Mouse (Mus musculus): ENCODE data around the gene Rbm17.

Rbm17 gene

GRCm38 (mm10) chr2:11587996-11588395 lies 16.0 kb downstream of the Rbm17 start:
- no peak for DNase-seq

- DNase-seq: no peak
Observed at GRCm38 (mm10) chr2:11579399-11579798, 24.6 kb downstream of the Rbm17 start.

DNA sequence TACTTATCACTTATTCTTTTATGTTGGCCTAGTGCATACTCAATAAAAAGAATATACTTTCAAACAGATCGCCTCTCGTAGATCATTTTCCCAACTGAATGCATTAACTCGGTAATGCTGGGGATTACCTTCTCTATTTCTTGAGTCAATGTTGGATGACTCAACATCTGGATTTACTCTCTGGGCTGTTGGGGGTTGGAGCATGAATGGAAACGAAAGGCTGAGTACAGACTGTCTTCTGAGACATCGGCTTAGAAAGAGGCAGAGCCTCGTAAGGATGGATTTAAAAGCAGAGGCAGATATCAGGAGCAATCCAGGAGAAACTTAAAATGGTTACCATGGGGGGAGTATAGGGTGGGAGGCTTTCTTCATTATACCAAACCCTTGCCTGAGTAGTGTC lies 25.8 kb downstream of the Rbm17 start:
- no peak for DNase-seq

DNA sequence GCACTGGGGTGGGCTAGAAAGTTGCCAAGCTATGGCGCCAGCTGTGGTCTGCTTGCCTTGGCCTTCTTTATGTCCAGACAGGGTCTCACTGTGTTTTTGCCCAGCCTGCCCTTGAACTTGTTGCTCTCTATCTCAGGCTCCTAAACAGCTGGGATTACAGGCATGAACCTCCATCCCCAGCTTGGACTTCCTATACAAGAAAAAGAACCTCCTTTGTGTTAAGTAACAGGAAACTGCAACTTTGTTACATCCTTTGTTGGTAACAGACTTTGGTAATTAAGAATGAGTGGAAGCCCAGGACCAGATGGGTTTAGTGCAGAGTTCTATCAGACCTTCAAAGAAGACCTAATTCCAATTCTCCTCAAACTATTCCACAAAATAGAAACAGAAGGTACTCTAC lies 30.3 kb downstream of the Rbm17 start:
- DNase-seq: no peak

DNA sequence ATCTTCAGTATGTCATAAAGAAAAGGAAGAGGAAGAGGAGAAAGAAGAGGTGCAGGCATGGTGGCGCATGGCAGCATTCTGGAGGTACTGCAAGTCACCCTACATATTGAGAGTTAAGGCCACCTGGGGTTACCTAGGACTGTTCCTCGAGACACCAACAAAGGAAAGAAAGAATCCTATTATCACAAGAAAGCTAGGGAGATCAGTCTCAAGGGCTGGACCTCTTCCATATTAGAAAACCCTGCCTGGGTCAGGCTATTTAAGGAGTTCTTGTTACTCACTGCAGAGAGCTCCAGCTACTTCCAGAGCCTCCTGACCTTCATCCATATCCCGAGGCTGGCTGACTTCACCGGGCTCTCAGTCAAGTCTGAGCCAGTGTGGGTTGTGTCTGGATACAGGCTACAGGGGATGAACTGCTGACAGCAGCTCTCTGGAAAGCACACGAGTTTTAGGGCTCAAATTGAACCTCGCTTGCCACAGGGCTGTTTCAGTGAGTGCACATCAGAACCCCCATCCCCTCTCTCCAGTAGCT lies 32.9 kb downstream of the Rbm17 start:
- no peak for DNase-seq

GRCm38 (mm10) chr2:11568471-11568870 lies 35.5 kb downstream of the Rbm17 start:
- DNase-seq: no peak

GRCm38 (mm10) chr2:11567781-11568362 lies 36.1 kb downstream of the Rbm17 start:
- DNase-seq: peak; percentile 53 to 57

DNA sequence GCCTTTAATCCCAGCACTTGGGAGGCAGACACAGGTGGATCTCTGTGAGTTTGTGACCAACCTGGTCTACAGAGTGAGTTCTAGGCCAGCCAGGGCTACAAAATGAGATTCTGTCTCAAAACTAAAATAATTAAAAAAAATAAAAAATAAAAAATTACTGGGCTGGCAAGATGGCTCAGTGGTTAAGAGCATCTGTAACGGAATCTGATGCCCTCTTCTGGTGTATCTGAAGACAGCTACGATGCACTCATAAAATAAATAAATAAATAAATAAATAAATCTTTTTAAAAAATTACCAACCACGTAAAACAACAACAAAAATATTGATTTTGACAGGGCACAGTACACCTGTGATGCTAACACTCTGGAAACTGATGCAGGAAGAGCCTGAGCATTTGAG lies 37.1 kb downstream of the Rbm17 start:
- DNase-seq: no peak

GRCm38 (mm10) chr2:11566241-11566640 lies 37.7 kb downstream of the Rbm17 start:
- DNase-seq: no peak

DNA sequence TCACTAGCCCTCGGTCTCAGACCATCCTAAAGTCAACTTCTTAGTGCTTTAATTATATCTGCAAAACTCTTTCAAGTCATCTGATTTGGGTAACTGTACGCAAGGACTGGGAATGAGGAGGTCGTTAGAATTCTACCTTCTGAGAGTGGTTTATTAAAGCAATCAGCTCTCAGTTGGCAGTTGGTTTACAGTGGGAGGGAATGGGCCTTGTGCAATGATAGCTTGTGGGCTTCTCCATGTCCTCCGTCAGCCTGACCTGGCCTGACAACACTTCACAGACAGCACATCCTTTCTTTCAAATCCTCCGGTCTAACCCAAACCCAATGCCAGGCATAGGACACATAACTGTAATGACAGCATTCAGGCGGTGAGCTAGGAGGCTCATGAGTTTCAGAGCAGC lies 39.2 kb downstream of the Rbm17 start:
- no peak for DNase-seq

DNA sequence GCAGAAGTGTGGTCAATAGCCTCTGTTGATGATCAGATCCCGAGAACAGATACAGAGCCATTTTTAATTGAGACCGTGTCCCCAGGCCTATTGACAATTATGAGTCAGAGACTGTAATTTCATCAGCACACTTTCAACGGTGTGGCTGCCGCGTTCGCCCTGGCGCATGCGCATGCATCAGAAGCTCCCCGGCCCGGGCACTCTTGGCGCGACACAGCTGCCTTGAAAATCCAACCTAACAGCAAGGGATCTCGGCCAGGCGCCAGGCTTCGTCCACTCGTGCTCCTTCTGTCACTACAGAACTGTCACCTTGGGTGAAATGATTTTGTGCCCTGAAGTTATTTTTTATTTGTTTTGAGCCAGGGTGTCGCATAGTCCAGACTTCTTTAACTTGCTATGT lies 40.7 kb downstream of the Rbm17 start:
- DNase-seq: peak; percentile 16 to 17

GRCm38 (mm10) chr2:11558654-11559053 lies 45.3 kb downstream of the Rbm17 start:
- no peak for DNase-seq

DNA sequence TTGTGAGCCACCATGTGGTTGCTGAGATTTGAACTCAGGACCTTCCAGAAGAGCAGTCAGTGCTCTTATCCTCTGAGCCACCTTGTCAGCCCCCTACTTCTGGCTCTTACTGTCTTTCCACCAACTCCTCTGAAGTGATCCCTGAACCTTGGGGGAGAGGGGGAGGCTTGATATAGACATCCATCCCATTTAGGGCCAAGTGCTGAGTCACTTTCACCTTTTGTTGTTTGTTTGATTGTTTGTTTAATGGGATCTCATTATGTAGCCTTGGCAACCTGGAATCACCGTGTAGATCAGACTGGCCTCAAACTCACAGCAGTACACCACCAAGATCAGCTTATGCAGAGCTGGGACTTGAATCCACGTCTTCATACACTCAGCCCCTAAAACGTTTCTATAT lies 46.7 kb downstream of the Rbm17 start:
- no peak for DNase-seq

DNA sequence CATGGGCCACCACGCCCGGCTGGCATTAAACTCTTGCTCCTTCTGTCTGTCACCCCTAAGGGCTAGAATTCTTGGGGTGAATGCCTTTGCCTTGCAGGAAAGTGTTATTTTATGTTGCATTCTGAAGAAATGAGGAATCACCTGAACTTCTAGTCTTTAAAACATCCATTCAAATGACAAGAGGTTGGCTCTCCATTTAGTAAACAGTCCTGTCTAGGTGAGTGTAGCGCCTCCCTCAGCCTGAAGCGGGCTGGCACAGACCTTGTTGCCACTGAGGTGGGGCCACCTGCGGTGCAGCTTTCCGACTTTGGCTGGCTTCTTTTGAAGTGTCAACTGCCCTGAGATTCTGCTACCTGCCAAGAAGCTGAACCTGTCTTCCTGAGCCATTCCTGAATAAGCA lies 48.6 kb downstream of the Rbm17 start:
- peak in 1 of 2 experiments; percentile 18 for DNase-seq

DNA sequence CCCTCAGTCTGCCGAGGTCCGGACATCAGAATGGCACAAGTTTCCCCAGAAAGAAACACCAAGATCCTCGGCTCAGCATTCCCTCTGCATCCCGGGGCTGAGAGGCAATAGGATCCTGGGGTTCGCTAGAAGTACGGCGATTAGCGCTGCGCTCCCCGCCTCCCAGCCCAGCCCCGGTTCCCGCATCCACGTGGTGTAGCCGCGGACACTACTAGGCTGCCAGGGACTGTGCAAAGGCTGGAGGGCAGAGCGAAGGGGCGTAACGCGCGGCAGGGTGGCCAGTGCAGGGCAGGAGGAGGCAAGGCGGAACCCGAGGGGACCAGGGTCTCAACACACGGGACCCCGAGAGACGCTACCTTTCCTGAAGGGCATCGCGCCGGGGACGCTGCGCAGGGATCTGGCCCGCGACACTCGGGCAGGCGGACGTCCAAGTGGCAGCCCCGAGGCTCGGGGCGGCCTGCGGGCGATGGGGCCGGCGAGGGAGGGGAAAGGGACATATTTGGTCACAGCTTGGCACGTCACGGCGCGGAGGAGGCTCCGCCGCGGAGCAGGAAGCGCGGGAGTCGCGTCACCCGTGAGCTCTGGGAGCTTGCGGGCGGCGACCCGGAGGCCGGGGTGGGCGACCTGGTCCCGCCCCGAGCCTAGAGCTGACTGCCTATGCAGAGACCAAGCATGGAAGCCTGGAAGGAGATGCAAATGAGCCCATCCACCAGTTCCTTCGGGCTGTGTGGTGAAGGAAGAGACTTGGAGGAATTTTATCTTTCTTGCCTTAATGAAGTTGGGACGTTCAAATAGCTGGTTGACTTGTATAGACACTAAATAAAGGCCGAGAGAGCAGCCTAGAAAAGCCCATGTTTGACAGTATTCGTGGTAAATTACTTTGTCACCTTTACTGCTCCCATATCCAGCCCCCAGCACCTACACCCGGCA lies 50.2 kb downstream of the Rbm17 start, which contains the start of gene Pfkfb3:
TSS of gene Pfkfb3 (minus strand) at position 607 of the 930 bp plus-strand sequence.
- peak; percentile 72 to 79 for DNase-seq

GRCm38 (mm10) chr2:11552966-11553451 lies 50.9 kb downstream of the Rbm17 start:
- peak; percentile 39 to 48 for DNase-seq

DNA sequence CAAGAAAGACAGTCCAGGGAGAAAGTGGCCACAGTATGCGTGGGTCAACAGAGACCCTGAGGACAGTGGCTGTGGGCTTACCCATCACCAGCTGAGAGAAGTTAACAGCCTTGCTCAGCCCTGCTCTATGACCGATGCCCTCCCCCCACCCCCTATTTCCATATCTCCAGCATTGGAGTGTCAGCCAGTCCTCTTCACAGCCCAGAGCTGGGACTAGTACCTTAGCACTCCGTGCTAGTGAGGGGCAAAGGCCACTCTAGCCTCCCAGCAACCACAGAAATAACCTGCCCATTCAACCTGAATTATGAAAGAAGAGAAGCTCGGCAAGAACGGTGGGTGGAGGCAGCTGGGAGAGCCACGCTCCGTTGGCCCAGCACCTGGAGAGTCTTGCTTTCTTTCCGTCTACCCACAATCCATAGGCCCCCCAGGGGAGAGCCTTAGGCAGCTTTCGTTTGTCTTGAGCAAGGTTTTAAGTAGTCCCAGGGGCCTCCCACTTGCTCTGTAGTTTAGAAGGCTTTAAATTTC lies 51.6 kb downstream of the Rbm17 start:
- peak in 1 of 2 experiments; percentile 13 for DNase-seq

- no peak for DNase-seq
Observed at GRCm38 (mm10) chr2:11551726-11552125, 52.2 kb downstream of the Rbm17 start.

DNA sequence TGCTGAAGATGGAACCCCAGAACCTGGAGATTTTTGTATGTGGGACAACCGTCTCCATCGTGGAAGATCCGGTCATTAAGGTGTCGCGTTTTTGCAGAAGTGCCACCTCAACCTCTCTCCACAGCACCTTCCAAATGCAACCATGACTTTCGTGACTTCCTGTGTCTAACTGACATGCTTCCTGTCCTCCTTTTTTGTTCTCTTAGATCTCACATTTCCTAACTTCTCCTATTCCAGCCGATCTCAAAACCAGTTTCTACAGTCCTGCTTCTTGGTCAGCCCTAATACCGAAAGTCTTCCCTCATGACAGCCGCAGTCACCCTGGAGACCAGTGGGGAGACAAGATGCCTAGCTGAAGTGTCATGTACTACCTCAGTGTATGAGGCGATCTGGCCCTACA lies 55.4 kb downstream of the Rbm17 start:
- no peak for DNase-seq

GRCm38 (mm10) chr2:11547609-11548008 lies 56.3 kb downstream of the Rbm17 start:
- peak; percentile 28 to 33 for DNase-seq

DNA sequence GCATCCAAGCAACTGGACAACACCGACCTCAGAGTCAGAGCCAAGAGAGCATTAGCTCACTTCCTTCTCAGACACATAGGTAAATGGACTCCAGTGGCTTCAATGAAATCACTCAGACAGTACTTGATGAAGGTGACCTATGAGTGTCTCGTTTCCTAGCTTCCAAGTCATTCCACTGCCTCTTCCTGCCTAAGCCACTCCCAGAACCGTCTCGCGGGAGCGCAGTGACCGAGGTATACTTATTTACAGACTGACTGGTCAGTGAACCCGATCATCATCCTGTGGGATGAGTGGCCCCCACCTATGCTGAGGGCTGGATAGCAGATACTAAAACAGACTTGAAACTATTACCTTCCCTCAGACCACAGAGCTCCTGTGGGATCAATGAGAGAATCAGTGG lies 57.9 kb downstream of the Rbm17 start:
- DNase-seq: no peak

DNA sequence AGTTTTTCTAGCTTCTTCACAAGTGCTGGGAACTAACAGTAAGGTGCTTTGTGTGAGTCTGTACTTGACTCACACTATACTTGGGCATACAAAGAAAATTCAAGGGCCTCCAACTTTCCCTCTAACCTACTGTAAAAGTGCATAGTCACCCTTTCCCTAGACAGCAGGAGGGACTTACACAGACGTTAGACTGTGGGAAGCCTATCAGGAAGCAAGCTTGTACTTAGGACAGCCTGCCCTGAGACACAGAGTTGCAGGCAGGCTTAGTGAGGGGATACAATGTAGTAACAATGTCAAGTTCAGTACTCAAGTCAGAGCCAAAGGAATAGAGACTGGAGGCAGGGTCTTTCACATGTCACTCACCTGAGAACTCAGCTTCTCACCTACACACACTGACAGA lies 58.6 kb downstream of the Rbm17 start:
- no peak for DNase-seq

DNA sequence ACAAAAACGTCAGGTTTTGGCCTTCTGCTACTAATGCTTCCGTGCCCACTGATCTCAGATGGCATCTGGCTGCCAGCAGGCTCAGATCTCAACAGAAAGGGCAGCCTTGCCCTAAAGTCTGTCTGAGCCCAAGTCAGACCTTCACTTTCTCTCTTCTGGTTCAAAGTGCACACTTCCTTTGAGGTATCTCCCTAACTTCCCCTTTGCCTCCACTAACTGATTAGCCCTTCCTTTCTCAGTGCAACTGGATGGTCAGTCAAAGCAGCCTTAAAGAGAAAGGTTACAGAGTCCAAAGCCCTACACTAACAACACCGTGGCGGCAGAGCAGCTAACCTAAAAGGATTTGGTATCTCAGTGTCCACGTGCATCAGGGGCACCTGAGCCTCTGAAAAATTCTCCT lies 59.6 kb downstream of the Rbm17 start:
- no peak for DNase-seq

DNA sequence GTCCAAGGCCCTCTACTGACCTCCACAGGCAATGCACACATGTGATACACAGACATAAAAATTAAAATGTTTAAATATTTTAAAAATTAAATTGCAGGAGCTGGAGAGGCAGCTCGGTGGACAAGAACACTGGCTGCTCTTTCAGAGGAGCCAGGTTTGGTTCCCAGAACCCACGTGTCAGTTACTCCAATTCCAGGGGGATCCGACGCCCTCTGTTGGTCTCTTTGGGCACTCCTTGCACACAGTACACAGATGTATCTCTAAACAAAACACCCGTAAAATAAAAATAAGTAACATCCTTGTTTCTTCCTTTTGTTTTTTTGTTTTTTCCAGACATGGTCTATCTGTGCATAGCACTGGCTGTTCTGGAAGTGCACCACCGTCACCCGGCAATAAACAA lies 60.8 kb downstream of the Rbm17 start:
- DNase-seq: peak in 1 of 2 experiments; percentile 24
